Mouse (Mus musculus) Patski (cell line): Measurements from ENCODE around the gene Wdr17. TPM values are rescaled to one million over a fixed set of nuclear protein-coding genes. Genes with fewer than 3 reads are reported as not detected.

Source experiments
- ATAC-seq: fragments of 100-300 bp; one replicate; pipeline ENCODE4 v1.8.0; 2021
- CTCF ChIA-PET: fragments of 350-600 bp; sonication (Branson Sonifier 250); formaldehyde crosslinking; loops from one replicate; lab custom pipeline; 2022; ENCODE audit warnings: inconsistent platforms; lab: Charles Lee
- POLR2A ChIA-PET: fragments of 350-600 bp; sonication (Branson Sonifier 250); formaldehyde crosslinking; loops from one replicate; lab custom pipeline; 2022; ENCODE audit warnings: antibody characterized with exemption, inconsistent platforms; lab: Charles Lee
- DNase-seq: peaks from one replicate; pipeline ENCODE4 v3.0.0-alpha.2; 2011; ENCODE audit warnings: low read depth, low spot score
- H3K27me3 ChIP-seq: fragments of 371-371 bp; one replicate; pipeline ENCODE4 v1.5.1; 2021
- CTCF ChIP-seq: fragments of 100-300 bp; IDR thresholded peaks from one replicate; pipeline ENCODE4 v1.5.1; 2021
- in situ Hi-C: fragments of 300-500 bp; cut with MboI; formaldehyde crosslinking; loops from 3 replicates; pipeline ENCODE4 v1.11.1; 2018; ENCODE audit warnings: low pct_unique_long_range_greater_than_20kb, mixed read lengths
- polyA plus RNA-seq: library from polyadenylated mRNA; unstranded; gene quantifications from one replicate; pipeline ENCODE4 v1.2.3, GENCODE M21; 2021

Gene Wdr17
- polyA plus RNA-seq, 1 experiment from 2014 or later = 3.9 TPM

GRCm38 (mm10) chr8:54600671-54601251 is 286.2 kb downstream of the Wdr17 start, which contains the start of gene Spata4:
Spata4 (plus strand) TSS chr8:54600781.
- in situ Hi-C loops = no loop called here
- ATAC-seq (no peak), DNase-seq (no peak)
- CTCF ChIA-PET = interaction anchor here (1.4 kb wide), 1 partner anchor 9 kb away, joined by 6 read pairs; no protein-coding TSS in a partner anchor
- H3K27me3 ChIP-seq = no peaks in the 10 kb centered on the region
- no peak for TF ChIP-seq CTCF
- POLR2A ChIA-PET = no interaction called here

GRCm38 (mm10) chr8:54597386-54597785 is 289.6 kb downstream of the Wdr17 start:
- no peak for ATAC-seq
- ChIA-PET POLR2A (interaction anchor here (0.7 to 1.2 kb wide), 2 partner anchors 25 to 68 kb away, joined by 3 read pairs; no protein-coding TSS in a partner anchor), CTCF (interaction anchor here (1.4 kb wide), 1 partner anchor 20 kb away, joined by 4 read pairs; no protein-coding TSS in a partner anchor)
- in situ Hi-C loops = no loop called here
- no peak for TF ChIP-seq CTCF
- no peaks in the 10 kb centered on the region for H3K27me3 ChIP-seq
- DNase-seq = no peak

- CTCF ChIA-PET = interaction anchor here (0.8 to 1.4 kb wide), 2 partner anchors 19 to 67 kb away, joined by 3 to 4 read pairs; no protein-coding TSS in a partner anchor
- TF ChIP-seq CTCF = no peak
- no peak for DNase-seq
- in situ Hi-C loops = no loop called here
- POLR2A ChIA-PET = interaction anchor here (0.7 to 1.2 kb wide), 2 partner anchors 24 to 68 kb away, joined by 3 read pairs; no protein-coding TSS in a partner anchor
- H3K27me3 ChIP-seq = no peaks in the 10 kb centered on the region
- no peak for ATAC-seq
Measured at GRCm38 (mm10) chr8:54596940-54597339, 290.0 kb downstream of the Wdr17 start.

DNA sequence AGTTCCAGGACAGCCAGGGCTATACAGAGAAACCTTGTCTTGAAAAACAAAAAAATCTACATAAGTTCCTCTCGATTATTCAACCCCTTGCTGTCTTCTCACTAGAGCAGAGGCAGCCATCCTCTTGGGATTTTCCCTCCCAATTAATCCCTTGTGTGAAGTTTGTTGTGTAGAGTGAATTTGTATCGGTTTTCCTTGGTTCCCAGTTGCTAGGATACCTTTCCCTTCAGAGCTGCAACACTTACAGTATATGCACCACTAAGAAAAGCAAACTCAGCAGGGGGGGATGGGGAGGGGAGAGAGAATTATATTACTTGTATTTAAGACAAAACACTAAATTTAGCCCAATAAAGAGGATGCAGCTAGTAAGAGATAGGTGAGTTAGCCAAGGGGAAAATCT is 290.9 kb downstream of the Wdr17 start:
- POLR2A ChIA-PET = interaction anchor here (0.7 to 1.2 kb wide), 2 partner anchors 17 to 69 kb away, joined by 3 read pairs; no protein-coding TSS in a partner anchor
- CTCF ChIA-PET = interaction anchor here (0.8 to 1.4 kb wide), 2 partner anchors 19 to 68 kb away, joined by 3 to 4 read pairs; no protein-coding TSS in a partner anchor
- in situ Hi-C loops = no loop called here
- DNase-seq (no peak), ATAC-seq (no peak)
- TF ChIP-seq CTCF = no peak
- no peaks in the 10 kb centered on the region for H3K27me3 ChIP-seq

DNA sequence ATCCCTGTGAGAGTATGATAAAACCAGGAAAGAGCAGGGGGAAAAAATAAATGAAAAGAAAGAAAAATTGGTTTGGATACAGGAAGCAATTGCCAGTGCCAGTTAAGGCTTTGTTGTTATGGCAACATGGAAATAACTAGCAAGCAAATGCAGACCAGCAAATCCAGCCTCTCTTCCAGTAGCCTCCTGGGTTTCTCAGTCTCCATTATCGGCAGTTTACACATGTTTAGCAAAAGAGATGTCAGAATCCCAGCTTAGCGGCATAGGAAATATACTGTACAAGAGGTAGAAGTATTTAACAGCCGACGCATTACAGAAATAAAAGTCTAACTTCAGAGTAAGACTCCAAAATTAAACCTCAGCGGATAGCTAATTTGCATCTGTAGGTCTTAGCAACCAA is 292.4 kb downstream of the Wdr17 start:
- in situ Hi-C loops = no loop called here
- TF ChIP-seq CTCF = no peak

GRCm38 (mm10) chr8:54582886-54583285 is 304.1 kb downstream of the Wdr17 start:
- CTCF ChIA-PET = interaction anchor here (1.6 to 2.4 kb wide), 3 partner anchors 9 to 78 kb away, joined by 6 to 9 read pairs (median 7); no protein-coding TSS in a partner anchor
- no peak for TF ChIP-seq CTCF
- ATAC-seq = no peak
- H3K27me3 ChIP-seq = no peaks in the 10 kb centered on the region
- no peak for DNase-seq
- in situ Hi-C loops = no loop called here
- POLR2A ChIA-PET = no interaction called here

More for the DNA sequence above, 292.4 kb downstream of the Wdr17 start:
- H3K27me3 ChIP-seq = no peaks in the 10 kb centered on the region
- no peak for DNase-seq
- ATAC-seq = no peak
- ChIA-PET CTCF (interaction anchor here (1.2 to 1.5 kb wide), 2 partner anchors 15 to 21 kb away, joined by 3 to 6 read pairs; no protein-coding TSS in a partner anchor), POLR2A (no interaction called here)

- CTCF ChIA-PET = interaction anchor here (1.0 to 1.8 kb wide), 3 partner anchors 29 to 74 kb away, joined by 3 to 5 read pairs (median 3); no protein-coding TSS in a partner anchor
Measured at GRCm38 (mm10) chr8:54581436-54581835, 305.5 kb downstream of the Wdr17 start.

More at GRCm38 (mm10) chr8:54581436-54581835, 305.5 kb downstream of the Wdr17 start:
- TF ChIP-seq CTCF = peak; percentile 55
- ATAC-seq (no peak), DNase-seq (no peak)
- POLR2A ChIA-PET = no interaction called here
- no peaks in the 10 kb centered on the region for H3K27me3 ChIP-seq
- in situ Hi-C loops = no loop called here

Other genes with a start within 250 kb of the Wdr17 start
- gene Gpm6a, start 67.7 kb upstream of the Wdr17 start, polyA plus RNA-seq = not detected